ENCODE assay signal across 8 mouse cellular contexts in the genomic region with DNA sequence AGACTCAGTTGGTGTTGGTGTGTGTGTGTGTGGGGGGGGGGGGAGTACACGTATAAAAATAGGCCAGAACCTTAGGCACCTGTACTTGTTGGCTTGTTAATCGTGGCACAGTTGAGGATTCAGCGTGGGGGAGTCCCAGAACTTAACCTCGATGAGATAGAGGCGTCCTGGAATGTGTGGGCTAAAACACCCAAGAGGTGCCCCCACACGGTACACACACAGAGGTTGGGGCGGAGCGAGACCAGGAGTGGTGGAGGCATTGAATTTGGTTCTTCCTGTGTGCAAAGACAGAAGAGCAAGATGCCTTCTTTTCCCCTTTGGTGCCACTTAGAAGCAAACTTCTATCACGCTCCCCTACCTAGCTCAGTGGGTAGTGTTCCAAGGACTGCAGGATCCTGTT. TPM values are rescaled to one million over a fixed set of nuclear protein-coding genes. Genes with fewer than 3 reads are reported as not detected.
DNase-seq lines count a peak whose midpoint lies in the region; ATAC-seq and TF ChIP-seq lines count a peak whose summit lies in the region.

No protein-coding gene starts in this region.

- TF ChIP-seq CTCF in MEL (IDR thresholded peaks at IDR 0.05 in 2 of 3, conservative IDR thresholded peaks at IDR 0.05 in 1 of 3; ENCODE audit: control insufficient read depth in 1 of 3, insufficient read depth in 1 of 3, low read depth in 2 of 3, low read length in 3 of 3, poor library complexity in 1 of 3, severe bottlenecking in 1 of 3) = no peak
- no peak for TF ChIP-seq CTCF in midbrain, postnatal 0 days (IDR thresholded peaks at IDR 0.05)

- WGBS in heart, embryonic 15.5 days = 44% methylated on average over 9 of the region's 9 CpGs
- WGBS in hindbrain, embryonic 15.5 days = 42% methylated on average over 9 of the region's 9 CpGs
- 53% methylated on average over 9 of the region's 9 CpGs for WGBS in midbrain, postnatal 0 days

- peak overlapping the region; percentile 80 for H3K4me2 ChIP-seq in heart, embryonic 15.5 days
- H3K4me2 ChIP-seq in hindbrain, embryonic 15.5 days = peak overlapping the region; percentile 85
- peak overlapping the region; percentile 84 for H3K4me2 ChIP-seq in midbrain, postnatal 0 days (ENCODE audit: low read depth, low read length, poor library complexity, severe bottlenecking)

- H3K36me3 ChIP-seq in heart, embryonic 15.5 days = no peaks in the 10 kb centered on the region
- no peaks in the 10 kb centered on the region for H3K36me3 ChIP-seq in MEL (ENCODE audit: control insufficient read depth in 1 of 2, insufficient read depth in 2 of 2, low read length in 2 of 2)
- H3K36me3 ChIP-seq in hindbrain, embryonic 15.5 days = no peaks in the 10 kb centered on the region
- H3K36me3 ChIP-seq in midbrain, postnatal 0 days (ENCODE audit: insufficient read depth, low read length) = no peaks in the 10 kb centered on the region

- TF ChIP-seq RAD21 in MEL (IDR thresholded peaks at IDR 0.05; ENCODE audit: low read depth, low read length) = no peak

- no peaks in the 10 kb centered on the region for H3K4me1 ChIP-seq in heart, embryonic 15.5 days (replicated peaks)
- H3K4me1 ChIP-seq in MEL (ENCODE audit: control insufficient read depth in 1 of 2, insufficient read depth in 2 of 2, low read length in 2 of 2) = no peaks in the 10 kb centered on the region
- 0 out of 2 replicates have a peak, but pooled peaks cover 3% of the 10 kb centered on the region for H3K4me1 ChIP-seq in hindbrain, embryonic 15.5 days (replicated peaks)
- H3K4me1 ChIP-seq in midbrain, postnatal 0 days (ENCODE audit: insufficient read depth, low read length) = no peaks in the 10 kb centered on the region

- no peak for TF ChIP-seq EP300 in MEL (IDR thresholded peaks at IDR 0.05; ENCODE audit: low read depth in 1 of 2, low read length in 2 of 2)

- H3K9me3 ChIP-seq in heart, embryonic 15.5 days (replicated peaks) = no peaks in the 10 kb centered on the region
- H3K9me3 ChIP-seq in MEL (replicated peaks; ENCODE audit: insufficient read depth, low read length) = no peaks in the 10 kb centered on the region
- no peaks in the 10 kb centered on the region for H3K9me3 ChIP-seq in hindbrain, embryonic 15.5 days
- H3K9me3 ChIP-seq in midbrain, postnatal 0 days (ENCODE audit: low read length) = no peaks in the 10 kb centered on the region

- peak overlapping the region; percentile 62 for H3K4me3 ChIP-seq in heart, embryonic 15.5 days
- H3K4me3 ChIP-seq in MEL (ENCODE audit: control insufficient read depth in 1 of 2, insufficient read depth in 1 of 2, low read depth in 2 of 2, low read length in 2 of 2) = peak overlapping the region; percentile 62 to 94
- H3K4me3 ChIP-seq in hindbrain, embryonic 15.5 days = peak overlapping the region; percentile 46; the same call in 1 of the 2 replicates
- H3K4me3 ChIP-seq in midbrain, postnatal 0 days (ENCODE audit: low read depth, low read length) = peak overlapping the region; percentile 43

- TF ChIP-seq POLR2A in MEL (IDR thresholded peaks at IDR 0.05; ENCODE audit: control insufficient read depth in 1 of 2, insufficient read depth in 1 of 2, low read depth in 1 of 2, low read length in 2 of 2, poor library complexity in 1 of 2) = no peak

- no peaks in the 10 kb centered on the region for H3K79me2 ChIP-seq in MEL (ENCODE audit: control insufficient read depth, insufficient read depth, low read length, poor library complexity)

- no peak for DNase-seq in heart, postnatal 4 days
- DNase-seq in MEL (ENCODE audit: low read depth, low spot score) = peak; percentile 5
- no peak for DNase-seq in midbrain, postnatal 0 days (ENCODE audit: low spot score)
- no peak for DNase-seq in gastrocnemius, postnatal 36 days
- DNase-seq in gastrocnemius, postnatal 25 days = no peak

- ATAC-seq in heart, embryonic 15.5 days (replicated peaks; ENCODE audit: insufficient number of reproducible peaks, insufficient read depth, low FRiP score, low read depth) = 0 out of 2 replicates have a peak, but pooled peaks have one; percentile 2
- ATAC-seq in hindbrain, embryonic 15.5 days (ENCODE audit: low FRiP score, low read depth) = no peak
- no peak for ATAC-seq in midbrain, postnatal 0 days (ENCODE audit: low FRiP score)
- ATAC-seq in frontal cortex, adult (ENCODE audit: low TSS enrichment) = no peak; the same call in 1 of the 2 replicates

- H3K27ac ChIP-seq in heart, embryonic 15.5 days = no peak overlapping the region
- H3K27ac ChIP-seq in MEL (ENCODE audit: control insufficient read depth, low read depth, low read length) = no peak overlapping the region
- no peak overlapping the region for H3K27ac ChIP-seq in hindbrain, embryonic 15.5 days (replicated peaks)
- H3K27ac ChIP-seq in midbrain, postnatal 0 days (ENCODE audit: low read depth, low read length) = no peak overlapping the region

- H3K9ac ChIP-seq in heart, embryonic 15.5 days = no peak overlapping the region
- H3K9ac ChIP-seq in MEL (ENCODE audit: control insufficient read depth, low read depth, low read length, poor library complexity, severe bottlenecking) = peak overlapping the region; percentile 68
- H3K9ac ChIP-seq in hindbrain, embryonic 15.5 days = no peak overlapping the region
- H3K9ac ChIP-seq in midbrain, postnatal 0 days (replicated peaks; ENCODE audit: low read length, poor library complexity, severe bottlenecking) = no peak overlapping the region

- intact Hi-C loops in gastrocnemius, postnatal 36 days (cut with DNase I) = no loop called here

- no peaks in the 10 kb centered on the region for H3K27me3 ChIP-seq in heart, embryonic 15.5 days
- no peaks in the 10 kb centered on the region for H3K27me3 ChIP-seq in MEL (ENCODE audit: control insufficient read depth in 1 of 2, insufficient read depth in 2 of 2, low read length in 2 of 2)
- H3K27me3 ChIP-seq in hindbrain, embryonic 15.5 days = peaks cover 6% of the 10 kb centered on the region; the same call in 1 of the 2 replicates
- no peaks in the 10 kb centered on the region; the same call in 1 of the 2 replicates for H3K27me3 ChIP-seq in midbrain, postnatal 0 days (ENCODE audit: insufficient read depth, low read length)

TF ChIP-seq in MEL, 35 proteins besides CTCF, POLR2A, EP300 and RAD21:
- TF ChIP-seq GABPA (IDR thresholded peaks at IDR 0.05; ENCODE audit: low read depth, low read length) (no peak), KAT2A (conservative IDR thresholded peaks at IDR 0.05; ENCODE audit: low read depth, low read length) (no peak), TBP (IDR thresholded peaks at IDR 0.05; ENCODE audit: low read depth, low read length) (no peak), ETS1 (IDR thresholded peaks at IDR 0.05; ENCODE audit: low read depth, low read length) (no peak), CHD1 (IDR thresholded peaks at IDR 0.05; ENCODE audit: low read depth, low read length) (no peak), USF2 (IDR thresholded peaks at IDR 0.05; ENCODE audit: borderline replicate concordance in 1 of 2, insufficient read depth in 1 of 2, low read depth in 1 of 2, low read length in 2 of 2) (no peak), USF1 (IDR thresholded peaks at IDR 0.05; ENCODE audit: low read depth, low read length) (no peak)

RNA-seq across cellular contexts. Expression of a gene that starts 1.2 kb away (rescaled TPM):
- polyA plus RNA-seq in heart, embryonic 15.5 days (2015; fragmentation: Nextera tagmentation; extraction: Ambion mirVana) = 4.1 and 4.8 TPM in 2 replicates
- total RNA-seq in heart, postnatal 4 days (2021) = 1 to 10 TPM; 4.7 to 4.9 TPM
- 8.0 and 8.7 TPM in 2 replicates for total RNA-seq in MEL (2012; rRNA removed)
- 10 to 100 TPM in 1 of 2 experiments, not detected in 1; 10.6 TPM for polyA plus RNA-seq in MEL (2012; ENCODE audit: insufficient read depth in 1 of 2, insufficient read length in 2 of 2, low read depth in 1 of 2, low replicate concordance in 2 of 2, missing spikeins in 1 of 2)
- polyA plus RNA-seq in hindbrain, embryonic 15.5 days (2015; fragmentation: Nextera tagmentation; extraction: Ambion mirVana) = 0.62 and 0.67 TPM in 2 replicates
- total RNA-seq in midbrain, postnatal 0 days (2014; rRNA removed) = 0.44 and 1.2 TPM in 2 replicates
- 0.52 and 1.1 TPM in 2 replicates for polyA plus RNA-seq in midbrain, postnatal 0 days (2015; fragmentation: Nextera tagmentation; extraction: Ambion mirVana)
- total RNA-seq in gastrocnemius, postnatal 36 days (2021) = 1 to 10 TPM; 1.3 to 1.9 TPM
- 1 to 10 TPM; 1.4 to 1.6 TPM for total RNA-seq in gastrocnemius, postnatal 25 days (2021)
